Mouse (Mus musculus) mesoderm, embryonic 11.5 days (tissue): ENCODE results near the gene Ap5s1.
"Not testable (repeated sequence)": the region's sequence is repeated elsewhere in the genome, so short reads cannot be mapped to it uniquely, and the experiment has no call there.

Experiments
- DNase-seq: peaks from one replicate; pipeline ENCODE4 v3.0.0-alpha.2; 2012; ENCODE audit warnings: low read depth, low spot score

The Ap5s1 gene

DNA sequence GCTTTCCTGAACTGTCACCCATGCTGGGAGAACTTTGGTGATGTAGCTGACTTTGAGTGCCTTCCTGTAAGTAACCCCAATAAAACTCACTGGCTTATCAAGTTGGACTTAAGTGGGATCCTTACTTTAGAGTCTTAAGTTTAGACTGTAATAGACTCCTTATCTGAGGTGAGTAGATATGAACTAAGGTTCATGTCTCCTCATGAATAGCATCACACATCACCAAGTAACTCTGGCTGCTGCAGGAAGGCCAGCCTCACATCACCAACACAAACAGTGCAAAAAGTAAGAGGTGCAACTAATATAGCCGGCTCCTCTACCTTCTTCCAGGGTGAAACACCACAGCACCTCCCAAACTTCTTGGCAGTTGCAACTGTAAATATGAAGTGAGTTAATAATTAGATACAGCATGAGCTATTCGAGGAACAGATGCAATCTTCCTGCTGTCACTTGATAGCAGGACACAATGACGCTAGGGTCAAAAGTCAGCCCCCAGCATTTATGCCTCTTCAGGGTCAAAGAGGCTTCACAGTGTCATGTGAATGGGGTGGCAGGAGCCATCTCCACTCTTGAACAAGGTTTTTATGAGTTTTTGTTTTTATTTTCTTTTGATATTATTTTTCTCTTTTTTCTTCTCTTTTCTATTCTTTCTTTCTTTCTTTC is 15.1 kb downstream of the Ap5s1 start:
- no peak for DNase-seq

DNA sequence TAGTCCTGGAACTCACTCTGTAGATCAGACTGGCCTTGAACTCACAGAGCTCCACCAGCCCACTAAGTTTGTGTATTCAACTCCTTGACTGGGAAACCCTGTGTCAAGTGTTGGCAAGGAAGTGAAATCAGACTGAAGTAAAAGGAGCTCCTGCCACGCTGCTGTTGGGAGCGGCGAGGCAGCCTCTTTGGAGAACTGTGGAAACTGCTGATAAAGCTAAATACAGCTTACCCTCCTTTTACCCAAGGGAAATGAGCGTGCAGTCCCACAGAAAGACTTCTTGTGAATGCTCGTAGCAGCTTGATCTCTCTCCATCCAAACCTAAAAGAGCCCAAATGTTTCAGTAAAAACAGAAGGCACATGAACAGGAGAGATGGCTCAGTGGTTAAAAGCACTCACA is 15.7 kb downstream of the Ap5s1 start:
- DNase-seq: no peak

DNA sequence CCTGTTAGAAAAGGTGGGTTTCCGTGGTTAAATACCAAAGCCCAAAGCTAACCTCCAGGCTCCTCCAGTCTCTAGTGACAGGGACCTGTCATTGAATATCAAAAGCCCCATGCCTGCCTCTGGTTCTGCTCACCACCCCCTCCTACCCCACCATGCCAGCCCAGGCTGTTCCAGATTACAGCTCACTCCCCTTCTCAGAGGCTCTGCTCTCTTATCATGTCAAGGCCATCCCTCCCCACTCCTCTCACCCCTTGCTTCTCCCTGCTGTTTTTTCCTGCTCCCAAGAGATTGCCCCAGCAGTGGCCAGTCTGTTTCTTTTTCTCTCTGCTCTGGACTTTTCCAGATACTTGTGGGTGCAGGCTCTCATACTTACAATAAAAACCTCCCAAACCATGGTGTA is 16.7 kb downstream of the Ap5s1 start:
- no peak for DNase-seq

DNA sequence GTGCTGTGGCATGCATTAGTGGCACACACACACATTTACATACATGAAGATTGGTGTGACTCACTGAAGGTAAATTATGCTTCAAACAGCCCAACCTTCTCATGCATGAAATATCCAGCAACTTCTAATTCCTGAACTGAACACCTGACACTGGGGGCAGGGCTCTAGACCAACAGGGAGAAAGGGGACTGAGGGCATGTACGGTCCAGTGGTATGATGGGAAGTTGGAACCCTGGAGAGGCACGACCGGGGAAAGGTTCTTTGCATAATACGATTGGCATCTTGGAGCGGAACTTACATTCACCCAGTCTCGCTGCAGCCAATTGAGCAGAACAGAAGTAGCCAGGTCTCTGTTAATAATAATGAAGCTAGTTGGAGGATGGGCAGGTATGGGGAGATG is 18.3 kb downstream of the Ap5s1 start:
- no peak for DNase-seq

DNA sequence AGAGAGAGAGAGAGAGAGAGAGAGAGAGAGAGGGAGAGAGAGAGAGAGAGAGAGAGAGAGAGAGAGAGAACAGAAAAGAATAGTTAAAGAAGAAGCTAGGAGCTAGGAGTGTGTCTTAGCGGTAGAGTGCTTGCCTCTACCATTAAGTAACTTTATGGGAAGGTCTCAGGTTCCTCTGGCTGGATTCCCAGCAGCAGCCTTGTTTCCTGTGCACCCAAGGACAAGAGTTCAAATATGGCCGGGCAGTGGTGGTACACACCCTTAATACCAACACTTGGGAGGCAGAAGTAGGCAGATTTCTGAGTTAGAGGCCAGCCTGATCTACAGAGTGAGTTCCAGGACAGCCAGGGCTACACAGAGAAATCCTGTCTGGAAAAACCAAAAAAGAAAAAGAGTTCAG is 19.8 kb downstream of the Ap5s1 start:
- DNase-seq: not testable (repeated sequence)

DNA sequence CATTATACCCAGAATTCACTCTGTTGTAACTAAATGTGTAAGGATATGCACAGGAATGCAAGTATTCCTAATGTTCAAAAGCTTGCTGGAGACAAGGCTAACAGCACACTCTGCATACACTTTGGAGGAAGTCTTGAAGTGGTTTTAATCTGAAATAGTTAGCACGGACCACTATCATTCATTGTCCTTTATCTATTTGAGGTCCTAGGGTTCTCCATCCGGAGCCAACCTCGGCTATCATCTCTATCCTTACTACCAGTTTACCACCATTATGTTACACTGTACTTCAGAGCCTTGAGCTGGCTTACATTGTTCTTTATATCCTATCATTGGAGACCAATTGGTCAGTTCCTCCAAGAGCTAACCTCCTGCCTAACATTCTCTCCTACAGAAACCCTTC is 20.4 kb downstream of the Ap5s1 start:
- DNase-seq: no peak

DNA sequence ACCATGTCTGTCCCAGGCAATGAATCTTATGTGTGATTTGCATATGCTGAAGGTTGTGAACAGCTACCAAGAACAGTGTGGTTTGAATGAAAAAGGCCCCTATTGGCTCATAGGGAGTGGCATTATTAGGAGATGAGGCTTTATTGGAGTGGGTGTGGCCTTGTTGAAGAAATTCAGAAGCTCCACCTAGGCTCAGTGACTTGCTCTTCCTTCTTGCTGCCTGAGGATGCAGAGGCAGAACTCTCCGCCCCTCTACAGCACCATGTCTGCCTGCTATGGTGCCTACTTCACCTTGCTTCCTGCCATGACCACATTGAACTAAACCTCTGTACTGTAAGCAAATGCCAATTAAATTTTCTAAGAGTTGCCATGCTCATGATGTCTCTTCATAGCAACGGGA is 25.7 kb downstream of the Ap5s1 start:
- no peak for DNase-seq

DNA sequence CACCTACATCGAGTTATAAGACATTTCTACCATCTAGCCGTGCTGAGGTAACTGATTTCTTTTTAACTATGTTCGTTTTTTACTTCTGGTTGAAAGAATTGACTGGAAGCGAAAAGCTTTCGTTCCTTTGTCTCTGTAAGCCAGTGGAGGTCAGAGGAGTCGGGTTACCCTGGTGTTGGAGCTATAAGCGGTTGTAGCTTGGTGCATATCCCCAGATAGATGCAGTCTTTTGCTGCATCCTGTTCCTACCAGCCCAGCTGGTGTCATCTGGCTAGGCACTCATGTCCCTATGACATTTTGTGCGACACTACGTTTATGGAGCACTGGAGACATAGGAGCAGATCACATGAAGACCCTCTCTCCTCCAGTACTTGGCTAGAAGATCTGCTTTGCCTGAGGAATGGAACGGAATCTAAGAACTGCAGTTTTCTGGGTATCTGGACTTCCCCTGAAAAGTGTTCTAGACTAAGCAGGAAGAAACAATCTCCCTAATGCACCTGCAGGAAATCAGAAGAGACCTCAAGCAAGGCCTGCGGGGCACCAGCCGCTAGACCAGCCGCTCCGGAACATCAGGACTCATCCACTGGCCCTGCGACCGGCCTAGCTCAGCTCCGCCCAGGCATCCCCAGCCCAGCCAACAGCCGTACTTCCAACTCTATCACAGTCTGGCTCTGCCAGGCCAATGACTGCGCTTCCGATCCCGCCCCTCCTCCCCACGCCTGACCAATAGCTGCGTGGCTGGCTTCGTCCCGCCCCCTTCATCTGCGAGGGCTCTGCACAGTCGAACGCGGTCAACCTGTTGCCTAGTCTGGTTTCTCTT is 26.6 kb downstream of the Ap5s1 start, which contains the start of gene Mavs:
Gene Mavs (plus strand): TSS at position 757 of the 820 bp plus-strand sequence.
- peak; percentile 96 for DNase-seq

DNA sequence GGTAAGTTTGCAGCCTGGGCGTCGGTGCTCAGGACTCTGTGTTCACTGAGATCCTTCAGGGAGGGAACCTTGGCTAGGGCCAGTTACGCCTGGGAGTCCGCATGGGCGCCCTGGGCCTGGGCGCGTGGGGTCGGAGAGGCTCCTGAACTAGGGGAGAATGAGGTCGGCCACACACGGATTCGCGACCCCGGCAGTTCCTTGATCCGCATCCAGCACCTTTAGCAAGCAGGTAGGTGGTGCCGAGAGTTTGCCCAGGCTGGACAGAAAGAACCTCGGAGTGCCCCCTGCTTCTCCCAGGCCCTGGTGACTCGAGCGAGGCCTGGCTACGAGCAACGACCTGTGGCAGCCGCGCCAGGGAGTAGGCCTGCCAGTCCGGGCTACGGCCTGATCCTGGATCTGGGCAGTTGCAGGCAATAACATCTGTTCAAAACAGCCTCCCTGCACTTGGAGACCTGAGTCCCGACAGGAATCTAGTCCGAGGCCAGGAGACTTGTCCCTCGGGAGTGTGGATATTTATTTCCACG is 27.3 kb downstream of the Ap5s1 start:
- no peak for DNase-seq

DNA sequence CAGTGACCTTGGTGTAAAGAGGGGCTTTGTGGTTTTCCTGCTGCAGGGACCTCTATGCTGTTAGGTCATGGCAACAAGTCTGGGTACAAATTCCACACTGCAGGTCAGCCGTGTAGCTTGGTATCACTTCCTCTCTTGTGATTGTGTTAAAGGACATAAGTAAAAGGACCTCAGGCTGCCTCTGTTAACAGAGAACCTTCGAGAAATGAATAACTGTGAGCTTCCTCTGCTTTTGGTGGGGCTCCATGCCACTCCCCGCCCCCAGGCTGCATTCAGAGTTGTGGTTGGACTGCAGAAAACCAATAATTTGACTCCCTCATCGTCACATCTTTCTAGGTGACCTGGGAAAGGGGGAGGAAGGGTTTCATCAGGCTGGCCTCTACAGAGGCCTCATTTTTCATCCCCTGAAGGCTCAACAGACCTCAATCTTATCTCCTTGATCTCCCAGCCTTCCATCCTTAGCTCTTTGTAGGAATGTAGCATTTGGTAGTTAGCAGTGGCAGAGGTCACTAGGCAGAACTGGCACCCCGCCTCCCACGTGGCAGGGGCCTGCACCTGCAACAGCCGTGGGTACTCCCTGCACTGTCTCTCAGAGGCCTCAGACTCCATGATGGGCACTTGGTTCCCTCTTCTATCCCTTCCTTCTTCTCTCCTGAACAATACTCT is 28.2 kb downstream of the Ap5s1 start:
- DNase-seq: no peak

DNA sequence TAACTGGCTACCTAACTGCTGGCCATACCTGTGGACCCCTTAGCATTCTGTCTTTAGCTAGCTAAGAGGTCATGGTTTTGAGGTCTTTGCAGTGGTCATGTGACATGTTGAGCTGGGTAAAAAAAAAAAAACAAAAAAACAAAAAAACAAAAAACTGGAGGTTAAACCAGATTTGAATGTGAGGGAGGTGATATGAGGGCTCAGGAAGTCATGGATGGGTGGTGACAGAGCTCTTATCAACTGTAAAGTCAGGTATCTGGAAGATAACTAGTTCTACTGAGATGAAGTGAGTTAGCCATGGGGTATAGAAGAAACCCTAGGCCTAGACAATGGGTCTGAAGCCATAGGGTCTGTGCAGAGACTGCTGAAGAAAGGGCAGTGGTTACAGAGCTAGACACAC is 35.3 kb downstream of the Ap5s1 start:
- DNase-seq: no peak

DNA sequence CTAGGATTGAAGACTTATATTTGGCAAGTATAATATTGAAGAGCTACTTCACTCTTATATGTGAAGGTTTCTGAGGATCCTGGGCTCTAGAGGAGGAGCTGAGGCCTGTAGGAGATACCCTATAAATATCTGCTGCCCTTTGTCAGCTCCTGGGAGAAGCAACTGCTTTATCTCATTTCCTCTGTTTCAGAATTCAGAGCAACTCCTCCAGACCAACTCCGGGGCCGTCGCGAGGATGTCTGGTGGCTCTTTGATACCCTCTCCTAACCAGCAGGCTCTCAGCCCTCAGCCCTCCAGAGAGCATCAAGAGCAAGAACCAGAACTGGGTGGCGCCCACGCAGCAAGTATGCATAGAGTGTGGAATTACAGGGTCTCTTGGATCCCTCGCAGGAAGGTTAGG is 36.1 kb downstream of the Ap5s1 start:
- no peak for DNase-seq

DNA sequence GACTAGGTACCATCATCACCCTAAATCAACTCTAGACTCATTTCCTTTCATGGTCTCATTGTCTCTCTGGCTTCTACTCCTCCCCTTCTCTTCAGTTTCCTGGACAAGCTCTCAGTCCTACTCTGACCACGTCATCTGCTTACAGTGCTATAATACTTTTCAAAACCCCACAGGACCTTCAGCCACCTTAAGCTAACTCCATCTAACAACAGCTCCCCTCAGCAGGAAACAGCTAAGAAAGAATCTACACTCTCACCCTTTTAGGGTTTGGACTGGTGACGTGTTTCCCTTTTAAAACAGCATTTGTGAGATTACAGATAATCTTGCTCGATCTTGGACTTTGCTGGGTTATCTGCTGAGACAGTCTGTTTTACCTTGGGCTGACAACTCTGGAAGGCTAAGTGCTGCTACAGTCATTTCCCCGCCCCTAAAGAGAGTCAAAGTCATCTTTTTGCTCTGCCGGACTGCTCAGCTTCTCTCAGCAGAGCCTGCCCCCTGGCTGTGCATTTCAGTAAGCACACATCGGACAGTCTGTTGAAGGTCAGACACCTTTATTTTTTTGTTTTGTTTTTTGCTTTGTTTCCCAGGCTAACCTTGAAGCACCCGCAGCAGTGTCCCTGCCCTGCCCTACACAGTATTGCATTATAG is 46.9 kb downstream of the Ap5s1 start:
- peak; percentile 72 for DNase-seq

DNA sequence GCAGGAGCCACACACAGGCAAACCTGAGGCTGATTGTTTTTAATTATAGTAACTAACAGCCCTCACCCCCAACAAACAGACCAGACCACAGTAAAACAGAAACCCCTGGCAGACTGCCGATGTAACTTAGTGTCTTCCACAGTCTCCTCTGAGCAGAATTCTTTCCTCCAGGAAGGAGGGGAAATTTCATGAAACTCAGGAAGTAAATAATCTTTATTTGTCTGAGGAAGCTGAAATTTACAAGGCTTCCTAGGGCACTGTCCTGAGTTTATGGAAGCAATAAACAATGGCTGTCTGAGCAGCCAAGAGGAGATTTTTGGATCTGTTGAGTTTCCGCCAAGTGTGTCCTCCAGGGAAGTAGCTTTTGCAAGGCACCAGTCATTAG is 47.4 kb downstream of the Ap5s1 start:
- DNase-seq: no peak

DNA sequence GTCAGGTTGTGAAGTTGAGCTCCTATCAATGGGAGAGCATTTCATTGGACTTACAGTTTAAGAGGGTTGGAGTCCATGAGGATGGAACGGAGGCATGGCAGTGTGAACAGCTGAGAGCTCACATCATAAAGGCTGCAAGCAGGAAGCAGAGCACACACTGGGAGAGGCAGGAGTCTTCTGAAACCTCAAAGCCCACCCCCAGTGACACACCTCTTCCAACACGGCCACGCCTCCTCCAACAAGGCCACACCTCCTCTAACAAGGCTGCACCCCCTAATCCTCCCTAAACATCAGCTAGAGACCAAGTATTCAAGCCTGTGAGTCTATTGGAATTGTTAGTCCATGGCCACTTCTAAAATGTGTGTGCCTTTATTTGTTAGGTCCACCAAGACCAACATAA is 48.9 kb downstream of the Ap5s1 start:
- DNase-seq: no peak

DNA sequence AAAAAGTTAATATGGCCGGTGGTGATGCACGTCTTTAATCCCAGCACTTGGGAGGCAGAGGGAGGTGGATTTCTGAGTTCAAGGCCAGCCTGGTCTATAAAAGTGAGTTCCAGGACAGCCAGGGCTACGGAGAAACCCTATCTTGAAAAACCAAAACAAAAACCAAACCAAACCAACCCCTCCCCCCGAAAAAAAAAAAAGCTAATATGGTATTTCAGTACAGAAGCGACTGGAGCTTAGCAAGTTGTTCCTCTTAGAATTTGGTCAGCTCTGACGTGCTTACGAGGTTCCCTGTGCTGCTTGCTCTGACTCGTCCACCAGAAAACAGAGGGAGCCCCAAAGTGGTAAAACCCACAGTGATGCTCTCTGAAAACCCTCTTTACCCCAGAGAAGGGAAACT is 51.8 kb downstream of the Ap5s1 start:
- no peak for DNase-seq

DNA sequence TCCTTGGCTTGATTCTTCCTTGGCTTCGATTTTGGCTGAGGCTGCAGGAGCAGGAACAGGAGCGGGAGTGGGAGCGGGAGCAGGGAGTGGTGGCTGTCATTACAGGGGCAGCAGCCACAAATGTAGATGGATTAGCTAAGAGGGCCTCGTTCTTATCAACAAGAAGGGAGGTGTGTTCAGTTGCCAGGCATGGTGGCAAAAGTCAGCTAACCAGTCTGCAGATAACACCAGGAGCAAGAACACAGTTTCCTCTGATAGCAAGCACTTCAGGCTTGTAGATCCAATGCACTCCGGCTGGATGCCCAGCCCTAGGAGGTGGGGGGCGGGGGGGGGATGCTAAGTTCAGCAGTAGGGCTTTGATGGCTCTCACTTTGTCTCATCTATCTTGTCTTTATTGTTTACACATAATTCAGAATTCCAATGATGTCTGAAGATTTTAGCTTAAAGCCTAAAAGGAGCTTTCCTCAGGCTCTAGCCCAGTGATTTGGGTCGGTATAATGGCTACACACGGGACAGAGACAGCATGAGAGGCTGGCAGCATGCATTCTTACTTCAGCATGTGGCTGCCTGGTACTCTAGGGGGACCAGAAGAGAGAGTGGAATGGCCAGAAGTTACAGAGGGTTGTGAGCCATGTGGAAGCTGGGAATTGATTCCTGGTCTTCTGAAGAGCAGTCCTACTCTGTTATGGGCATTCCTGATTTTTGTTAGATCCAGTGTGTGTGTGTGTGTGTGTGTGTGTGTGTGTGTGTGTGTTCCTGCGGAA is 53.8 kb downstream of the Ap5s1 start:
- no peak for DNase-seq

DNA sequence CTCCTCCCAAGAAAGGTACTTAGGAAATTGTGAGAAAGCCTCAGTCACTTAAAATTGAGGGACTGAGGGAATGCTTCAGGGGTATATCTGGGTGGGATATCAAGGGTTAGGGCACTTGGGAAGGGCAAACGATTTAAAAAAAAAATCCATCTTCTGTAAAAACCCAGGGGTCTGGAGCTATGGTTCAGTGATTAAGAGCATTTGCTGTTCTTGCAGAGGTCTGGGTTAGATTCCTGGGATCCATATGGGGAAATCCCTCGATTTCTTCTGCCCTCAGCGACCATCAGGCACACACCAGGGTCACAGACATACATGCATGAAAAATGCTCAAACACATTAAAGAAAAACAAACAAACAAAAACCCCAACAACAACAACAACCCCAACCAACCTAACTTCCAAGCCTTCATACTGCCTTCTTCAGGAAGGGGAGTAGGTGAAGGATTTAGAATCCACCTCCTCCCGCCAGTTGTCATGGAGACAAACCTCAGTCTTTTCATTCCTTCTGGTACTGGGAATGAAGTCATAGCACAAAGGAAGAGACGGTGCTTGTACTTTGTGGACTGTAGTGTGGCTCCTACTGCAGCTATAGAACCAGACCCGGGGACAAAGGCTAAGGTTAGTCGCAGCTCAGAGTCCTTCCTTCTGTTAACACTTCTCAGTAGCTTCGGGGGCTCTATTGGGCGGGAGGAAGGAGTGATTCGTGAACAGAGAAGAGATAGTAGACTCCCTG is 54.8 kb downstream of the Ap5s1 start:
- no peak for DNase-seq

DNA sequence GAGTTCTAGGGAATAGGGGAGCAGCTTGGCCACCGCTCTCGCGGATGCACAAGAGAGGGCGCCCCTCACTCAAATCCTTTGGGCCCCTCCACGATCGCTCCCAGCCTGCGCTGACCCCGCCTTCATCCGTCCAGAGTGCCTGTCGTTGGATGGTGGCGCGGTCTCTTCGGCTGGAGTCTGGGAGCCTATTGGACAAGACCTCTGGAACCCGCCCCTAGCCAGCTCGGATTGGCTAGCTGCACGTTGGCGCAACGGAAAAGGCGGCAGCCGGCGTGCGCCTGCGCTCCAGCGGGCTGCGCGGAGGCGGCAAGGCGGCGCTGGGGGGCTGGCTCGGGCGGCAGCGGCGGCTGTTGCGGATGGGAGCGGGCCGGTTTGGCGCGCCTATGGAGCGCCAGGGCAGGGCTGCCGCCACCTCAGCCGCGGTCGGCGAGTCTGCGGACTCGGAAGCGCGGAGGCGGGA is 55.4 kb downstream of the Ap5s1 start, which contains the start of gene Pank2:
Gene Pank2 (plus strand): TSS at position 283 of the 460 bp plus-strand sequence.
- DNase-seq: peak; percentile 98
